Mouse (Mus musculus): ENCODE measurements around the gene Gm20388. TPM values are rescaled to one million over a fixed set of nuclear protein-coding genes. Genes with fewer than 3 reads are reported as not detected.

Gene Gm20388
- polyA plus RNA-seq, 1 experiment from 2014 or later: 5.5 TPM

- no peak overlapping the region for H3K4me2 ChIP-seq
- no peak overlapping the region for H3K4me3 ChIP-seq
- no peaks in the 10 kb centered on the region for H3K4me1 ChIP-seq
- ATAC-seq (ENCODE audit: borderline replicate concordance, extremely low read depth, low FRiP score, low TSS enrichment): no peak
- H3K9ac ChIP-seq: no peak overlapping the region
- no peak overlapping the region for H3K27ac ChIP-seq
- H3K9me3 ChIP-seq: no peaks in the 10 kb centered on the region
- H3K36me3 ChIP-seq: no peaks in the 10 kb centered on the region
- WGBS: 42% methylated on average over 3 of the region's 3 CpGs
- peaks cover 4% of the 10 kb centered on the region; the same call in 1 of the 2 replicates for H3K27me3 ChIP-seq
These were observed 856.0 kb downstream of the Gm20388 start for GRCm38 (mm10) chr8:120766622-120767021.

- ATAC-seq (ENCODE audit: borderline replicate concordance, extremely low read depth, low FRiP score, low TSS enrichment): no peak
- H3K4me2 ChIP-seq: no peak overlapping the region
- no peaks in the 10 kb centered on the region for H3K9me3 ChIP-seq
- no peaks in the 10 kb centered on the region for H3K36me3 ChIP-seq
- peaks cover 4% of the 10 kb centered on the region; the same call in 1 of the 2 replicates for H3K27me3 ChIP-seq
- WGBS: 46% methylated on average over 12 of the region's 12 CpGs
- no peak overlapping the region for H3K4me3 ChIP-seq
- no peak overlapping the region for H3K9ac ChIP-seq
- H3K27ac ChIP-seq: no peak overlapping the region
- H3K4me1 ChIP-seq: no peaks in the 10 kb centered on the region
These were observed 858.0 kb downstream of the Gm20388 start for GRCm38 (mm10) chr8:120768454-120769218.

DNA sequence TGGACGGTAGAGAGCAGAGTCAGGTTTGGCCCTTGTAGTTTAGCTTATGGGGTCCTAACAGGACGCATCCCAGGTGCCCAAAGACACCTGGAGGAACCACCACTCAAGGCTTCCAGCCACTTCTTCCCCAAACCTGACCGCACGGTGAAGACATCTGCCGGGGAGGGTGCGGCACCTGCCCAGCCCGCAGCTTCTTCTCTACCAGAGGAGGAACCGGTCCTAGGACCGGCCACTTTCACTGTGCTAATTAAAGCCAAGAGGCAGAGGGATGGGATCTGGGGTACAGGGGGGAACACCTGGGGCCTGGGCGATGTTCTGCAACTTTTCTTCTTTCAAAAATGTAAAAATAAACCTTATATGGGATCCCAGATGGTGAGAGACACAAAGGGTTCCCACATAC is 866.5 kb downstream of the Gm20388 start:
- no peaks in the 10 kb centered on the region for H3K36me3 ChIP-seq
- H3K9ac ChIP-seq: no peak overlapping the region
- H3K27me3 ChIP-seq: peaks cover 9% of the 10 kb centered on the region; the same call in 1 of the 2 replicates
- H3K4me2 ChIP-seq: no peak overlapping the region
- no peak overlapping the region for H3K27ac ChIP-seq
- 87% methylated on average over 10 of the region's 10 CpGs for WGBS
- H3K4me1 ChIP-seq: no peaks in the 10 kb centered on the region
- H3K4me3 ChIP-seq: no peak overlapping the region
- H3K9me3 ChIP-seq: no peaks in the 10 kb centered on the region
- ATAC-seq (ENCODE audit: borderline replicate concordance, extremely low read depth, low FRiP score, low TSS enrichment): no peak

- no peak for ATAC-seq (ENCODE audit: borderline replicate concordance, extremely low read depth, low FRiP score, low TSS enrichment)
- Histone ChIP-seq H3K36me3 (no peaks in the 10 kb centered on the region), H3K9ac (no peak overlapping the region), H3K9me3 (no peaks in the 10 kb centered on the region), H3K4me1 (no peaks in the 10 kb centered on the region), H3K4me2 (no peak overlapping the region), H3K4me3 (no peak overlapping the region), H3K27me3 (peaks cover 9% of the 10 kb centered on the region; the same call in 1 of the 2 replicates), H3K27ac (no peak overlapping the region)
- 32% methylated on average over 13 of the region's 13 CpGs for WGBS
These were observed 867.1 kb downstream of the Gm20388 start for GRCm38 (mm10) chr8:120777732-120778131.

GRCm38 (mm10) chr8:120779106-120779505 is 868.5 kb downstream of the Gm20388 start:
- Histone ChIP-seq H3K4me1 (no peaks in the 10 kb centered on the region), H3K27ac (no peak overlapping the region), H3K9me3 (no peaks in the 10 kb centered on the region), H3K4me2 (no peak overlapping the region), H3K36me3 (no peaks in the 10 kb centered on the region), H3K27me3 (peaks cover 9% of the 10 kb centered on the region; the same call in 1 of the 2 replicates), H3K9ac (no peak overlapping the region), H3K4me3 (no peak overlapping the region)
- 93% methylated on average over 7 of the region's 7 CpGs for WGBS
- no peak for ATAC-seq (ENCODE audit: borderline replicate concordance, extremely low read depth, low FRiP score, low TSS enrichment)

DNA sequence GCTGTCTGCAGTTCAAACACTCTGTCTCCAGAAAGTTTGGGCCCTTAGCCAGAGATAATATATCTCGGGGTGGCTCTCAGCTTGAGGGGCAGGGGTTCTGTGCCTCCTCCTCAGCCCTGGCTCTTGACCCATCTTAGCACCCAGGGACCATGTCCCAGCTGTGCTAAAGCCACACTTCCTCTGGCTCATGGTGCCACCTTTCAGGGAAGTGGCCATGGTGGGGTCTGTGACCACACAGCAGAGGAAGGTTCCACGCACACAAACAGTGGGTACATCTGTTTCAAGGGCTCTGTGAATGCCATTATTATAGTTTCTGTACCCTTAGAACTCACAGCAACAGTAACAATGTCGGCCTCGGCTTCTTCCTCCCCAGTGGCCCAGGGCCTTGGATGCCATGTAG is 873.1 kb downstream of the Gm20388 start:
- Histone ChIP-seq H3K36me3 (no peaks in the 10 kb centered on the region), H3K4me3 (no peak overlapping the region), H3K4me1 (no peaks in the 10 kb centered on the region), H3K27ac (no peak overlapping the region), H3K9me3 (no peaks in the 10 kb centered on the region), H3K4me2 (no peak overlapping the region), H3K27me3 (no peaks in the 10 kb centered on the region; the same call in 1 of the 2 replicates), H3K9ac (no peak overlapping the region)
- ATAC-seq (ENCODE audit: borderline replicate concordance, extremely low read depth, low FRiP score, low TSS enrichment): no peak
- 81% methylated on average over 4 of the region's 4 CpGs for WGBS

DNA sequence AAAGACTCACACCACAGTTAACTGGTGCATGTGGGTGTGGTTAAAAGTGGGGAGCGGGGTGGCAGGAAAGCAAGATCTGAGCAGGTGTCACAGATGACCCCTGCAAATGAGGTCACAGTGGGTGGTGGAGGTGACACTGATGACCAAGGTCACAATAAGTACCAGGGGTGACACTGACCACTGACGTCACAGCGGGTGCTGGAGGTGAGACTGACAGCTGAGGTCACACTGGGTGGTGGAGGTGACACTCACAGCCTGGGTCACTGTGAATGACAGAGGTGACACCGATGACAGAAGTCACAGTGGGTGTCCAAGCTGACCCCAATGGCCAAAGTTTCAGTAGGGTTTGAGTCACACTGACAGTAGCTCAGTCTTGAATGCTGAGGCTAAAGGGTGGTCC is 876.1 kb downstream of the Gm20388 start:
- no peak for ATAC-seq (ENCODE audit: borderline replicate concordance, extremely low read depth, low FRiP score, low TSS enrichment)
- no peak overlapping the region for H3K4me2 ChIP-seq
- 57% methylated on average over 4 of the region's 4 CpGs for WGBS
- no peaks in the 10 kb centered on the region for H3K9me3 ChIP-seq
- H3K36me3 ChIP-seq: no peaks in the 10 kb centered on the region
- H3K9ac ChIP-seq: no peak overlapping the region
- no peaks in the 10 kb centered on the region; the same call in 1 of the 2 replicates for H3K27me3 ChIP-seq
- peaks cover 4% of the 10 kb centered on the region; the same call in 1 of the 2 replicates for H3K4me1 ChIP-seq
- H3K27ac ChIP-seq: no peak overlapping the region
- H3K4me3 ChIP-seq: no peak overlapping the region

DNA sequence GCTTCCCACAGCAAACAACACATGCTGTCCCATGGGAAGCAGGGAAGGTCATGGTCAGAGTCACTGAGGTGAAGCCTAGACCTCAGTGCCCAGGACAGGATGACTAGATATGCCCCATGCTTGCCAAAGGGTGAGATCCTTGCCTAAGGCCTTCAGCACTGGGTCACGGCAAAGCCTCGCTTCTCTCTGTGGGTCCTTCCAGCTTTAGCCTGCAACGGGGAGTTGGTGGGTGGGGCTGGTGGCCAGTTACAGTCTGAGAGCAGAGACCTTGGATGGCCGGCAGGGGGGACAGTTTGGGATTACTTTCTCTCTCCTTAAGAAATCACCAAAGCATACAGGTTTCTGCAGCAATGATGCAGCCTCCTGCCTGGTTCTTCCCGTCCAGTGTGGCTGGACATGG is 877.0 kb downstream of the Gm20388 start:
- Histone ChIP-seq H3K36me3 (no peaks in the 10 kb centered on the region), H3K4me3 (no peak overlapping the region), H3K27me3 (no peaks in the 10 kb centered on the region; the same call in 1 of the 2 replicates), H3K4me2 (no peak overlapping the region), H3K9me3 (no peaks in the 10 kb centered on the region), H3K4me1 (peaks cover 4% of the 10 kb centered on the region; the same call in 1 of the 2 replicates), H3K27ac (no peak overlapping the region), H3K9ac (no peak overlapping the region)
- WGBS: 29% methylated on average over 5 of the region's 5 CpGs
- no peak for ATAC-seq (ENCODE audit: borderline replicate concordance, extremely low read depth, low FRiP score, low TSS enrichment)

- H3K9ac ChIP-seq: no peak overlapping the region
- no peaks in the 10 kb centered on the region for H3K9me3 ChIP-seq
- WGBS: 79% methylated on average over 15 of the region's 15 CpGs
- no peak for ATAC-seq (ENCODE audit: borderline replicate concordance, extremely low read depth, low FRiP score, low TSS enrichment)
- no peak overlapping the region for H3K4me2 ChIP-seq
- no peaks in the 10 kb centered on the region for H3K36me3 ChIP-seq
- H3K27ac ChIP-seq: no peak overlapping the region
- peaks cover 6% of the 10 kb centered on the region; the same call in 1 of the 2 replicates for H3K27me3 ChIP-seq
- H3K4me3 ChIP-seq: no peak overlapping the region
- peaks cover 4% of the 10 kb centered on the region; the same call in 1 of the 2 replicates for H3K4me1 ChIP-seq
These were observed 882.1 kb downstream of the Gm20388 start for GRCm38 (mm10) chr8:120792710-120793109.

DNA sequence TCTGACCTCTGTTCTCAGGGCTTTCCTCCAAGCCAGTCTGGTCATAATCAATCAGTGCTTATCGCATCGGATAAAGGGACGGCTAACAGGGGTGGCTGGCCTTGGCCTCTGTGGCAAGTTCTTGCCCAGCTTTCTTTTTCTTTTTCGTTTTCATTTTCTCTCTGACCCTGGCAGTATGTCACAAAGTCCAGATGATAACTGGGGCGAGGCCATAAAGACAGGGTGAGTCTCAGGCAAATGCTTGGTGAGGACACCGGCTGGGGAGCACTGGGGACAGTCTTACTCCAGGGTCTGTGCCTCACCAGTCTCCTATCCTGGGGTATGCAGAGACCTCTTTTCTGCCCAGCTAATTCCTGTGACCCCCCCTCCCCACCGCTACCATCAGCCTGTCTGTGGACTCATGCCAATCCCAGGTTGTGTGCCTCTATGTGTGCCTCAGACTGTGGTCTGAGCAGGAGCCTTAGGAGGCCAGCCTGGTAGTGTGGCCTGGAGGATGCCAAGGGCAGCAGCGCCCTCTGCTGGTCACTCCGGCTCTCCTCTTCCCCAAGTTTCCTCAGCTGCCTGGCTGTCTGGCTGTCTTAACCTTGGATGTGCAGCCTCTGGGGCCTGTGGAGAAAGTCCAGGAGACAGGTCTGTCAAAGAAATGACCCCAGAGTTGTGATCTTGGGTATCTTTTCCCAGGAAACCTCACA is 885.4 kb downstream of the Gm20388 start:
- Histone ChIP-seq H3K36me3 (no peaks in the 10 kb centered on the region), H3K9me3 (no peaks in the 10 kb centered on the region), H3K4me1 (no peaks in the 10 kb centered on the region), H3K27ac (no peak overlapping the region), H3K4me3 (no peak overlapping the region), H3K9ac (no peak overlapping the region), H3K4me2 (no peak overlapping the region), H3K27me3 (peaks cover 8% of the 10 kb centered on the region; the same call in 1 of the 2 replicates)
- 39% methylated on average over 9 of the region's 9 CpGs for WGBS
- peak; percentile 60; the same call in 1 of the 2 replicates for ATAC-seq (ENCODE audit: borderline replicate concordance, extremely low read depth, low FRiP score, low TSS enrichment)

DNA sequence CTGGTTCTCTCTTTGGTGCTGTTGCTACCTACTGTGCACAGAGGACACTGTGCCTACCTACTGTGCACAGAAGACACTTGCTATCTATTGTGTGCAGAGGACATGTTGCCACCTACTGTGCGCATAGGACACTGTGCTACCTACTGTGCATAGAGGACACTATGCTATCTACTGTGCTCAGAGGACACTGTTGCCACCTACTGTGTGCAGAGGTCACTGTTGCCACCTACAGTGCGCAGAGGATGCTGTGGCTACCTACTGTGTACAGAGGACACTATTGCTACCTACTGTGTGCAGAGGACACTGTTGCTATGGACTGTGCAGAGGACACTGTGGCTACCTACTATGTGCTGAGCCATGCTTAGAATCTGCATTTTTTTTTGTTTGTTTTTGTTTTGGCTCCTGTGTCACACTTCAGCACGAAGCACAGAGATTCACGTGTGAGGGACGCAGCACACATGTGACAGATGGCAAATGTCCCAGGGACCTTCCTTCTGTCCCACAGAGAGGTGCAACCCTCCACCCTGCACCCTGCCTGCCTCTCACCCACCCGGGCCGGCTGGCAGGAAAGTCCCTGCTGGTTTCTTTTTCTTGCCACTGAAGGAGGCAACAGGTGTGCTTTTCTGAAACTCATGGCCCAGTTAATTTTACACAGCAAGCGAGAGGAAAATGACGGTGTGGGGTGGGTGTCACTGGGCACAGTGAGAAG is 886.5 kb downstream of the Gm20388 start:
- H3K27ac ChIP-seq: no peak overlapping the region
- WGBS: 70% methylated on average over 9 of the region's 9 CpGs
- no peaks in the 10 kb centered on the region for H3K9me3 ChIP-seq
- peaks cover 17% of the 10 kb centered on the region; the same call in 1 of the 2 replicates for H3K27me3 ChIP-seq
- H3K9ac ChIP-seq: no peak overlapping the region
- no peak for ATAC-seq (ENCODE audit: borderline replicate concordance, extremely low read depth, low FRiP score, low TSS enrichment)
- no peak overlapping the region for H3K4me3 ChIP-seq
- no peaks in the 10 kb centered on the region for H3K4me1 ChIP-seq
- H3K4me2 ChIP-seq: no peak overlapping the region
- no peaks in the 10 kb centered on the region for H3K36me3 ChIP-seq

Measured in lung, embryonic 15.5 days (tissue).